Mouse (Mus musculus): ENCODE measurements around the gene Rrp7a. TPM values are rescaled to one million over a fixed set of nuclear protein-coding genes. Genes with fewer than 3 reads are reported as not detected.

The Rrp7a gene
- total RNA-seq (2017) = 87.5 and 106 TPM in 2 replicates

GRCm38 (mm10) chr15:83122566-83123145 is at the start of gene Rrp7a:
Gene Rrp7a (minus strand): TSS chr15:83122801.
- peak; percentile 86 for ATAC-seq (replicated peaks; ENCODE audit: low read depth, poor library complexity, severe bottlenecking)

- peak; percentile 91 for ATAC-seq (replicated peaks; ENCODE audit: low read depth, poor library complexity, severe bottlenecking)
These were observed 49.3 kb upstream of the Rrp7a start for GRCm38 (mm10) chr15:83171712-83172481.

- ATAC-seq (replicated peaks; ENCODE audit: low read depth, poor library complexity, severe bottlenecking) = no peak
These were observed 48.5 kb upstream of the Rrp7a start for GRCm38 (mm10) chr15:83170956-83171659.

GRCm38 (mm10) chr15:83169772-83170722 is 47.4 kb upstream of the Rrp7a start:
- ATAC-seq (replicated peaks; ENCODE audit: low read depth, poor library complexity, severe bottlenecking) = no peak

- no peak for ATAC-seq (replicated peaks; ENCODE audit: low read depth, poor library complexity, severe bottlenecking)
These were observed 46.5 kb upstream of the Rrp7a start for GRCm38 (mm10) chr15:83168875-83169771.

- ATAC-seq (replicated peaks; ENCODE audit: low read depth, poor library complexity, severe bottlenecking) = no peak
These were observed 45.7 kb upstream of the Rrp7a start for GRCm38 (mm10) chr15:83168311-83168710.

- ATAC-seq (replicated peaks; ENCODE audit: low read depth, poor library complexity, severe bottlenecking) = no peak
These were observed 45.0 kb upstream of the Rrp7a start for GRCm38 (mm10) chr15:83167550-83168065.

- no peak for ATAC-seq (replicated peaks; ENCODE audit: low read depth, poor library complexity, severe bottlenecking)
These were observed 44.5 kb upstream of the Rrp7a start for GRCm38 (mm10) chr15:83167126-83167525.

- ATAC-seq (replicated peaks; ENCODE audit: low read depth, poor library complexity, severe bottlenecking) = no peak
These were observed 44.0 kb upstream of the Rrp7a start for GRCm38 (mm10) chr15:83166642-83167041.

GRCm38 (mm10) chr15:83165526-83166315 is 43.1 kb upstream of the Rrp7a start:
- ATAC-seq (replicated peaks; ENCODE audit: low read depth, poor library complexity, severe bottlenecking) = no peak

- ATAC-seq (replicated peaks; ENCODE audit: low read depth, poor library complexity, severe bottlenecking) = peak; percentile 49; the same call in 1 of the 2 replicates
These were observed 42.4 kb upstream of the Rrp7a start for GRCm38 (mm10) chr15:83164971-83165471.

- ATAC-seq (replicated peaks; ENCODE audit: low read depth, poor library complexity, severe bottlenecking) = no peak
These were observed 40.4 kb upstream of the Rrp7a start for GRCm38 (mm10) chr15:83162818-83163485.

GRCm38 (mm10) chr15:83162001-83162400 is 39.4 kb upstream of the Rrp7a start:
- ATAC-seq (replicated peaks; ENCODE audit: low read depth, poor library complexity, severe bottlenecking) = no peak

- ATAC-seq (replicated peaks; ENCODE audit: low read depth, poor library complexity, severe bottlenecking) = no peak
These were observed 38.6 kb upstream of the Rrp7a start for GRCm38 (mm10) chr15:83161062-83161748.

- ATAC-seq (replicated peaks; ENCODE audit: low read depth, poor library complexity, severe bottlenecking) = no peak
These were observed 38.0 kb upstream of the Rrp7a start for GRCm38 (mm10) chr15:83160561-83160960.

- ATAC-seq (replicated peaks; ENCODE audit: low read depth, poor library complexity, severe bottlenecking) = no peak
These were observed 37.2 kb upstream of the Rrp7a start for GRCm38 (mm10) chr15:83159823-83160222.
